Mouse (Mus musculus) lung, adult 2 months (tissue): ENCODE measurements around the gene Nav2. TPM values are rescaled to one million over a fixed set of nuclear protein-coding genes. Genes with fewer than 3 reads are reported as not detected.

Source experiments
- DNase-seq: peaks from one replicate; pipeline ENCODE4 v3.0.0; 2022
- H3K4me1 ChIP-seq: fragments of 200-500 bp; 2 replicates; pipeline ENCODE4 v1.6.1; 2011; ENCODE audit warnings: low read length; ENCODE audit not compliant: control insufficient read depth, insufficient read depth
- H3K4me3 ChIP-seq: fragments of 200-500 bp; replicated peaks from 2 replicates; pipeline ENCODE3; 2011; ENCODE audit warnings: low read depth, mild to moderate bottlenecking, control low read depth, low read length; ENCODE audit errors: extremely low read depth
- CTCF ChIP-seq: fragments of 200-500 bp; IDR thresholded peaks from 2 replicates; pipeline ENCODE4 v1.5.1; 2011; ENCODE audit warnings: mild to moderate bottlenecking, low read length, control low read depth; ENCODE audit not compliant: insufficient read depth
- POLR2A ChIP-seq: fragments of 200-500 bp; IDR thresholded peaks from 2 replicates; pipeline ENCODE4 v1.6.1; 2011; ENCODE audit warnings: low read depth, mild to moderate bottlenecking, control low read depth, low read length, borderline replicate concordance; ENCODE audit errors: extremely low read depth
- WGBS: fragments of 180-500 bp; shearing (Covaris S2); methylation state at CpG from one replicate; pipeline ENCODE4 v1.1.7; 2018; 5-methylcytosine and 5-hydroxymethylcytosine counted together
- polyA plus RNA-seq: library from polyadenylated mRNA; depleted of rRNA; stranded (reverse); fragments of >200 nt; gene quantifications from 2 replicates; pipeline ENCODE4 v1.2.3, GENCODE M21; 2012

The Nav2 gene
- polyA plus RNA-seq, 1 experiment = 33.9 TPM

DNA sequence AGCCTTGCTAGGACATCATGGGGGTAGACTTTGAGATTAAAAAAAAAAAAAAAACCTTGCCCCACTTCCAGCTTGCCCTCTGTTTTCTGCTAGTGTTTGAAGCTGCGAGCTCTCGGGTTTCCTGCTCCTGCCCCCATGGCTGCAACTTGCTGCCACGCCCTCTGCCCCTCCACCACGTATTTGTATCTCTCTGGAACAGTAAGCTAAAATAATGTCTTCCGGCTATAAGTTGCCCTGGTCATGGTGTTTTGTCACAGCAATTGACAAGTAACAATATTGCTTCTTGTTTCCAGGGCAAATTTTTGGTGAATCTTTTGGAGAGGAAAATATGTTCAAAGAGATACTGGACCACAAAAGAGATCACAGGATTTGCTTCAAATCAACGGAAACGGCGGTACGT lies 10.1 kb upstream of the Nav2 start:
- TF ChIP-seq POLR2A (no peak), CTCF (no peak)
- DNase-seq = no peak
- Histone ChIP-seq H3K4me3 (no peak overlapping the region), H3K4me1 (peaks cover 14% of the 10 kb centered on the region; the same call in 1 of the 2 replicates)
- 39% methylated on average over 9 of the region's 9 CpGs for WGBS

DNA sequence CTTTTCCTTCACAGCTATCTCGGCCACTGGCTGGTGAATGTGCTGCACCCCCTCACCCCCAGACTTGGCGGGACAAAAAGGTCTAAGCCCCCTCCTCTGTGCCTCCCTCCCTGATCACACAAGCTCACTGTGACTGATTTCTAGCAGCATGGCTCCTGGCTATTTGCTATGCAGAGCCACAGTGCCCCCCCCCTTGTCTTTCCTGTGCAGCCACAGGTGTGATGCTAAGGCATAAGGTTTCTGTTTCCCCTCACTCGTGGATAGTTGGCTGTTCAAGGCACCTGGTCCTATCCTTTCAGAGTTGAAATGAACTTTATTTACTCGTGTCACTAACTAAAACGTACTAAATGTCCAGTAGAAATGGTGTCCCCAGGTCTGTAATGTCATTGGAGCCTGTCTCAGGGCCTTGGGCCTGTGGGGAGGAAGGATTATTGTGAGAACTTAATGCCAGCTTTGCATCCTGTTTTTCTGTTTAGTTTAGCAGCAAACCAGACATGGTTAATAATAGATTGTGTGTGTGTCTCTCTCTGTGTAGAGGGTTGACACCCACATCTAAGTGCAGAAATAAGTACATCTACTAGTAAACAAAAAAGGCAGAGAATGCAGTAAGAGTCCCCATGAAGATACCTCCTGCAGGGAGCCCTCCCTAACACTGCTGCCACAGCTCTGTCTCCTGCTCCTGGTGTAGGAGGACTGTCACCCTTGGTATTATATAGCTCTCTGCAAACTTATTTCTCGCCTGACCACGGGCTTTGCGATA lies 7.9 kb upstream of the Nav2 start:
- DNase-seq = no peak
- WGBS = 68% methylated on average over 8 of the region's 8 CpGs
- peaks cover 14% of the 10 kb centered on the region; the same call in 1 of the 2 replicates for H3K4me1 ChIP-seq
- TF ChIP-seq CTCF (no peak), POLR2A (no peak)
- H3K4me3 ChIP-seq = no peak overlapping the region

DNA sequence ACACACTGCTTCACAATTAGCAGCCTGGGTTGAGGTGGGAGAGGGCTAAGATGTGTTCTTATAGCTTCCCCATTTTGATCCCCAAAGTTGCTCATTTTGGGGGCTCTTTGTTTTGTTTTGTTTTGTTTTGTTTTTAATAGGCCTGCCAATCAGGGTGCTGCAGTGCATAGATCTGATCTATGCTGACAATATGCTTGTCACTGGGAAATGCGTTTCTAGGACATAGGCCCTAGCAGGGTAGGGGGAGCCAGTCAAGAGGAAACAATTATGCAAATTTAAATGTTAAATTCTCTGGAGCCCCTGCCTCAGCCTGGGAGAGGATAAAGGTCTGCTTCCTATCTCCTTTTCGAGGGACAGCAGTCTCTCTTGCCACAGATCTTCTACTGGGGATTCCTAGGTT lies 6.1 kb upstream of the Nav2 start:
- WGBS = 61% methylated on average over 2 of the region's 2 CpGs
- Histone ChIP-seq H3K4me1 (peaks cover 14% of the 10 kb centered on the region; the same call in 1 of the 2 replicates), H3K4me3 (no peak overlapping the region)
- DNase-seq = no peak
- no peak for TF ChIP-seq POLR2A
- no peak for TF ChIP-seq CTCF

DNA sequence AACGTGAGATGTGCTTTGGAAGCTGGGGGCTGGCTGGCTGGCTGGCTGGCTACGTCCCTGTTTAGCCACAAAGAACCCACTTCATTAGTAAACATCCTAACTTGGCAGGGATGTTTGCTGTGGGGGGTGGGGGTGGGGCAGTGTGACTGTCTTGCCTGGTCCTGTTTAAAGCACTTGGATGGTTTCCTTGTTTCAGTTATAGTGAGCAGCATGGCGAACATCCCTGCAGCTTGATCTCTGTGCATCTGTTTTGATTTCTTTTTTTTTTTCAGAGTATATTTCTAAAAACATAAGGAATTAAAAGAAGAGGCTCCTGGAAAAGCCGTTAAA lies 791 bp downstream of the Nav2 start:
- WGBS = 34% methylated on average over 4 of the region's 4 CpGs

DNA sequence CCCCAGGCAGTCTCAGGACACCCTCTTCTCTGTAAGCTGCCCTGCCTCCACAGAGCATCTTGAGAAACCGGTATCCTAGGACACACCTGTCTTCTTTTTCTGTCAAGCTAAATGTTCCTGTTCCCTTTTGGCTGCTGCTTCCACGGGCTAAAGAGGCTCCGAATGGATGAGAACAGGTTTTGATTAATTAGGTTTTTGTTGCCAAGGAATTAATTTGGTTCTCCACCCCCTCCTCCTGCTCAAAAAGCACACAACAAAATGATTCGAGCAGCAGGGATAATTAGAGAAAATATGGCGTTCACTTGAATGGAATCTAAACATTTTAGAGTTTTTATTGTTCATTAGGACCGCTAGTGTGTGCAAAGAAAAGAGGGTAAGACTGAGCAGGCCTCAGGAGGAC lies 1.8 kb downstream of the Nav2 start:
- DNase-seq = no peak
- no peak overlapping the region for H3K4me3 ChIP-seq
- H3K4me1 ChIP-seq = no peaks in the 10 kb centered on the region; the same call in 1 of the 2 replicates
- 75% methylated on average over 6 of the region's 6 CpGs for WGBS
- TF ChIP-seq CTCF (no peak), POLR2A (no peak)

More for the DNA sequence above, 791 bp downstream of the Nav2 start:
- no peak for DNase-seq
- no peaks in the 10 kb centered on the region; the same call in 1 of the 2 replicates for H3K4me1 ChIP-seq
- H3K4me3 ChIP-seq = no peak overlapping the region
- TF ChIP-seq POLR2A = no peak
- TF ChIP-seq CTCF = no peak

DNA sequence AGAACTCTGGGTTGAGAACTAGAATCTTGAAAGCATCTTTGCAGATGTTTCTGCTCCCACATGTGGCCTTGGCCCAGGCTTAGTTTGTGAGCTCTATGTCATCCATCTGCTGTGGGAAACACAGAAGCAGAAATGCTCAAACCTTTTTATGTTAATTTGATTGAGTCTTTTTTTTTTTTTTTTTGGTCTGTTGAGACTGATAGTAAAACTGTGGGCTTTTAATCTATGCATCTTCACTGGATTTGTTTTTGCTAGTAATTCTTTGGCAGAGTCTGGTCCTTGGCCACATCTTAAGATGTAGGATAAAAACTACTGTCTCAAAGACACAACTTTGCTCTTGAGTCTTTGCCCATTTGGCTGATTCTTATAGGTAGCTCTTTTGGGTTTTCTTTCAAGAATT lies 2.6 kb downstream of the Nav2 start:
- no peak for DNase-seq
- Histone ChIP-seq H3K4me1 (peaks cover 2% of the 10 kb centered on the region; the same call in 1 of the 2 replicates), H3K4me3 (no peak overlapping the region)
- TF ChIP-seq CTCF (no peak), POLR2A (no peak)

DNA sequence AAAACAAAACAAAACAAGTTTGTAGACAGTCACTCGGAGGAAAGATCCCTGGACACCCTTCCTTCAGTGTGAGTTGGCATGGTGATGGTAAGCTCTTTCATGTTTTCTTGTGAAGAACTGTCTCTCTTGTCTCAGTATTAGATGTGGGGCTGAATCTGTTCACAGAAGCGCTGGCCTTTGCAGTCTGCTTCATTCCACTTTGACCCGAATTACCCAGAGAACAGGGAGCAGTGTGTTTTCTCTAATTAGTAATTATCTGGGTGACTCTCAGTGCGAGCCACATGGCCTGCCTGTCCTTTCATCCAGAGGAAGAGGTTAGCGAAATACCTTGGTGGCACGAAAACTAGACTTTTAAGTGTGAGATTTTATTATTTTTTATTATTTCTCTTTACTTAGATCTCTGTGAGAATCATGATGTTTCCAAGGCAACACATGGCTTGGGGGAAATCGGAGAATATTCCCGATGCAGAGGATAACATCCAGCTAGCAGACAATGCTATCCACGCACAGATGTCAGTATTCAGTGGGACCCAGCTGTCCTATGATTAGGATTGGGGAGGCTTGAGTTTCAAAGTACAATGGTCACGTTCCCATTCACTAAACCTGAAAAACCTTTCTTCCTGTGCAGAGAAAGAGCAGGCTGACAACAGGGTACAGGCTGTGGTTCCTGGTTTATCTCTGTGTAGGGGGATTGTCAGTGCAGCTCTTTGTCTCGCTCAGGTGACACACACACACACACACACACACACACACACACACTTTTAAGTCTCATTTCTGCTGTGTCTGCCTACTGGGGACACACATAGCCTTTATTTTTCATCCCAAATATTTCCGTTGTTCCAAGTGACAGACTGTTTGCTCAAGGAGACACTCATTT lies 6.4 kb downstream of the Nav2 start:
- no peak for DNase-seq
- H3K4me1 ChIP-seq = peaks cover 9% of the 10 kb centered on the region; the same call in 1 of the 2 replicates
- 86% methylated on average over 12 of the region's 12 CpGs for WGBS
- TF ChIP-seq POLR2A = no peak
- no peak for TF ChIP-seq CTCF
- H3K4me3 ChIP-seq = no peak overlapping the region

DNA sequence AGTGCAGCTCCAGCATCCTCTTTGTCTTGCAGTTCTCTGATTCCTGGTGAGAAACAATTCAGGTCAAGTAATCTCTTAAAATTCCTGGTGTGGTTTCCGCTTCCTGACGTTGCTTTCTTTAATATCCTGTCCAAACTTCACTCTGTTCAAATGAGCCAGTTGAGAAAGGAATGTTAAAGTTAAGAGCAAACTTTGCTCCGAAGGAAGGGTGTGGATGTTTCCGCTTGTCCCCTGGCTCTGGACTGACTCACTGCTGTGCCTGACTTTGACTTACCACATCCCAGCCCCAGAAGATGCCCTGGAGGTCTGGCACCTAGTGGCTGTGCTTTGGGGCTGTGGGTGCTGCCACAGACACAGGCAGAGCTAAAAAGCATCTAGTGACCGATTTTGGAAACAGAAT lies 8.9 kb downstream of the Nav2 start:
- TF ChIP-seq CTCF (no peak), POLR2A (no peak)
- 21% methylated on average over 5 of the region's 5 CpGs for WGBS
- no peak for DNase-seq

DNA sequence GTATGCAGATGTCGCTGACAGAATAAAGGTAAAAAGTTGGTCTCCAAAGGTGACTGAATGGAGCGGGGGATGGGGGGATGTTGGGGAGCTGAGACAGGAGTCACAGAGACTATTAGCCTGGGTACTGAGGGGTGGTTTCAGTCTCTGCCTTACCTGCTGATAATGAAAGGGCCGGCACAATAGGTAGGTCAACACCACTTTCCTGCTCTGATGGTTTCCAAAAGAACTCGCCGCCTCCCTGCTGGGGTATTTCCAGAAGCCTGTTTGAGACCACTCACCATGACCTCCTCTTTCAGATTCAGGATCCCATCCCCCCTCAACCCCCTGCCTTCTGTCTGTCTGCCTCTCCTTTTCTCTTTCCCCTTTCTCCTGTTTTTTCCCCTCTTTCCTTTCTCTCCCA lies 9.5 kb downstream of the Nav2 start:
- WGBS = 59% methylated on average over 5 of the region's 5 CpGs
- no peak for DNase-seq
- no peak overlapping the region for H3K4me3 ChIP-seq
- H3K4me1 ChIP-seq = peaks cover 9% of the 10 kb centered on the region; the same call in 1 of the 2 replicates
- no peak for TF ChIP-seq CTCF
- TF ChIP-seq POLR2A = no peak

More for the DNA sequence above, 8.9 kb downstream of the Nav2 start:
- H3K4me1 ChIP-seq = peaks cover 9% of the 10 kb centered on the region; the same call in 1 of the 2 replicates
- H3K4me3 ChIP-seq = no peak overlapping the region
